Mouse (Mus musculus) Muller cell, postnatal 12 days (primary cell): ENCODE data around the gene Myrfl.

Experiments used
- DNase-seq: peaks from one replicate; pipeline ENCODE4 v3.0.0-alpha.2; 2015; ENCODE audit errors: inconsistent ontology term

Gene Myrfl

DNA sequence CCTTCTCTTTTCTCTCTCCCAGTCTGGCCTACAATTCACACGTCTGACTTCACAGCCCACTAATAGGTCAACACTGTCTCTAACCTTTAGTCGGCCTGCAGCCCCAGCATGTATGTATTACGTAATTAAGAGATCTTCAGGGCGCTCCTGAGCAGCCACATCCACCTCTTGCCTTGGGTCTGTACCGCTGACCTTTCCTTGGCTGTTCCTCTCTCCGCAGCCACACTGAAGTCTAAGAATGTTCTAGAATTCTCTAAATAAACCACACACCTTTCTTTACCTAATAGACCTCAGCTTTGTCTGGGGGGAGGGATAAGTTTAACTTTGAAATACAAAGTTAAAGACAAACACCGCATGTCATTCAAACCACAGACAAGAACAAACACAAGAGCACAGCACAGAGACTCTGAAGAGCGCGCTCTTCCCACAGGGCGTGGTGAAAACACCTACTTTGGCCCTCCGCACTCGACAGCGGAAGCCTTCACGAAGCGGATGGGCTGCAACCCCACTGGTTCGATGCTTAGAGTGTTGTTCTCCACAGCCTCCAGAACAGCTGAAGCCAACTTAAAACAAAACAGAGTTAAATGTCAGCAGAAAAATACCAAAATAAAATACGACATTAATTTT, 17.0 kb upstream of the Myrfl start:
- DNase-seq: no peak

DNA sequence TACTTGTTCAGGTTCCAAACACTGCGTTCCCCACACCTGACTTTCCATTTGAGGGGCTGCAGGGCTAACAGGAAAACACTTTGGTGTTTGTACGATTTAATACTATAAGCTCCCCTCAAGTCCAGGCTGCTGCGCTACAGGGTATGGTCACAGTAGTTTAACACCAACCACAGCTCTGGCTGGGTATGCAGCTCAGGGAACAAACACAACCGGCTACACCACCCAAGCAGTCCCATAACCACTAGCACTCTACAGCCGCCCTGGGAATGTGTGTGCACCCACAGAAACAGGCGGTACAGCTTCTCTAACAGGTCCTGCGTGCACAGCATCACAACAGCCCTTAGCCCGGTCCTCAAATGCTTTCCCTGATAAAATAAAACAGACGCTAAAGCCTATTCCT, 16.1 kb upstream of the Myrfl start:
- no peak for DNase-seq

GRCm38 (mm10) chr10:116908901-116909642, 12.4 kb upstream of the Myrfl start:
- no peak for DNase-seq

DNA sequence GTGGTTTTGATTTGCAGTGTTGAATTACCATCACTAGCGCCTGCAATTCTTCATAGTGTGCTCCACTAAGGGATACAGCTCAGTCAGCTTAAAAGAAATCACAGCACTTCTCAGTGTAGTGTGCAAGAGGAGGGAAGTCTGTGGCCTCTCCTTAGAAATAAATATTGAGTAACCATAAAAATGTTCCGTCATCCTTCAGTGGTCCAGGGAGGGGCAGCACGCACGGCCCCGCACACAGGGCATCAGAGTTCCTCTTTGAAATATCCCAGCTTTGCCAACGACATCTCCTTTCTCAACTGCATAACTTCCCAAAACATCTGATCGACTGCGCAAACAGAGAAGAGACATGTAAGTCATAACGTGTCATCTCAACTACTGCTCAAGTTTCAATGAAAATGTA, 10.1 kb upstream of the Myrfl start:
- no peak for DNase-seq

DNA sequence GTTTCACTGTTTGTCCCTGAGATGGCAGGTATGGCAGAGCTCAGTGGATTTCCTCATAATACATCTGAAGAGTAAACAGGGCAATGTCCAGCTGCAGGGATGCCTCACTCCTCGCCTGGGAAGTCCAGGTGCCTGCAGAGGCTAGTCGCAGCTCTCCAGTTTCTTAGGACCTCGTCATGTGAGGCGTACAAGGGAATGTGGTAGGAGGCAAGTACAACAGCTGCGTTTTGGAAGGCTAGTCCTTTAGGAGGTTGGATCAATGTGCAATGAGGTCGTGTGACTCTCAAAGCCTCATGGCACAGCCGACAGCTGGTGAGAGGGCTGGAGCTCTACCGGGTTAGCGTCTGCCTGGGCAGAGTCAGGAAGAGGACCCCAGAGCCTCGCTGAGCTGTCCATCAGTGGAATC, 7.8 kb upstream of the Myrfl start:
- no peak for DNase-seq

DNA sequence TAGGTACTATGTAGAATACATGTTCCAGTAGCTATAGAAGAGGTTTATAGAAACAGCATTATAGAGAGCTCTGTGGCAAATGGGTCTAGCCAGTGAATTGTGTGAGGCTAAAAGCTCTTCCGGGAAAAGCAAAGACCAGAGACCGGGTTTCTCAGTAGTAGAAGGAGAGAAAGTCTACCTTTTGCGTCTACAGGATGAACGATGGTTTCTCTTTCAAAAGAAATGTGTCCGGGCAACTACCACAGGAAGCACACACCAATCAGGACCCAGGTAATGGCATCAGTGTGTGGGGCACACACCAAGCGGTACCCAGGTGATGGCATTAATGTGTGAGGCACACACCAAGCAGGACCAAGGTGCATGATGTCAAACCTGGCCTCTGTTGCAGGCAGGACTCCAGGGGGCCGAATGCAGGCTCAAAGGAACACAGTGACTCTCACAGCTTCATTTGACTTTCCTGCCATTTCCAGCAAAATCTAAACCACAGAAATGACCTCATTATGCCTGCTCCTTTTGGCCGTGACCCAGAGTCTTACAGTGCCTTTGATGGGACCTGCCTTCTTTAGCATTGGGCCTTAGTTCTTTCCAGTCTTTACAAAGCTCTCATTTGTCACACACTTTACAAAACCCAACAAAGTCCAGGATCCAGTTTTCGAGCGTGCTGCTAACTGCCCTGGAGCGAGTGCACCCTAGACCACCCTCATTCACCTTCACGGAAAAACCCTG, 1.4 kb downstream of the Myrfl start:
- DNase-seq: peak; percentile 4

GRCm38 (mm10) chr10:116894540-116894939, 2.2 kb downstream of the Myrfl start:
- no peak for DNase-seq

DNA sequence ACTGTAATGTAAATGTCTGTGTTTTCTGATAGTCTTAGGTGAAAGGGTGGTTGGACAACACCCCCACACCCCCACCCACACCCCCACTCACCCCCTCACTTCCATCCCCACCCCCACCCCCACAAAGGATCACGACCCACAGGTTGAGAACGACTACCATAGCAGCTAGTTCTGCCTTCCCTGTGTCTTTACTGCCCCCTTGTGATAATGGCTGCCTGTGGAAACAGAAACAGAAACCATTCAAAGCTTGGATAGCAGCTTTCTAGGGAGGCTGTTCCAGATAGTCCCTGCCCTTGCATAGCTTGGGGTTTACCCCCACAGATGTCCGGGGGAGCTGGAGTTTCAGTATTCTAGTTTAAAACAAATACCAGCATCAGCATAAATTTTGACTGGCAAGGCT, 3.0 kb downstream of the Myrfl start:
- DNase-seq: peak; percentile 19

DNA sequence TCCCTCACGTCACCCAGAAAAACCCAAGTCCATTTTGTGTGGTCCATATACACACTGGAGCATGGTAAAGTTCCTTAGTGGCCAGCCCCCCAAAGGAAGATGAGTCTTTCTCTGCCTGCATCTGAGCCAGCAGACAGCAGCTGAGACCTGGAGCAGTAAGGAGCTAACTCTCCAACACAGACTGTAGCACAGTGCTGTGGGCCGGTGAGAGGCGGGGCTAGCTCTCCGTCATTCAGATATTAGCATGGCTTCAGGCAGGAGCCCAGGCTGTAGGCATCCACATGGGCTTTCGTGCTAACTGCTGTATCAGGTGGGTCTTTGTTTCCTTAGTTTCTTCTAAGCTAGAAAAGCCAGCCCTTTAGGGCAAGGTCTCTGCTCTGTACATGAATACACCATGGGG, 6.1 kb downstream of the Myrfl start:
- no peak for DNase-seq

GRCm38 (mm10) chr10:116884552-116884951, 12.2 kb downstream of the Myrfl start:
- no peak for DNase-seq

GRCm38 (mm10) chr10:116883531-116883930, 13.2 kb downstream of the Myrfl start:
- DNase-seq: no peak

DNA sequence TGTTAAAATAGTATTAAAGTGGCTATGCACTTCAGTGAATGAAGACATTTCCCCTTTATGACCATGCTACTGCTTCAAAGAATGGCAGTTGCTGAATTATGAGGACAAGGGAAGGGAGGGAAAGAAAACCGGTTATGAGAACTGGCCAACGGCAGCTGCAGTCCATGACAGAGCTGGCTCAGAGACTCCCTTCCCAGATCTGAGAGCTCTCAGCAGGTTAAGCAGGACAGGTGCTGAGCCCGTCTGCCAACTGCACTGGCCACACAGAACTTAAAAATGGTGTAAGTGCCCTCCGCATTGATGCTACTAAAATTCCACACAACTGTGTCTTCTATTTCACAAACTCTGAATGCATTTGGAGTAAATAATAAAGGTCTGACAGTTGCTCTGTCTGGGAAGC, 19.3 kb downstream of the Myrfl start:
- DNase-seq: no peak

- no peak for DNase-seq
Measured at GRCm38 (mm10) chr10:116874490-116874889, 22.2 kb downstream of the Myrfl start.

DNA sequence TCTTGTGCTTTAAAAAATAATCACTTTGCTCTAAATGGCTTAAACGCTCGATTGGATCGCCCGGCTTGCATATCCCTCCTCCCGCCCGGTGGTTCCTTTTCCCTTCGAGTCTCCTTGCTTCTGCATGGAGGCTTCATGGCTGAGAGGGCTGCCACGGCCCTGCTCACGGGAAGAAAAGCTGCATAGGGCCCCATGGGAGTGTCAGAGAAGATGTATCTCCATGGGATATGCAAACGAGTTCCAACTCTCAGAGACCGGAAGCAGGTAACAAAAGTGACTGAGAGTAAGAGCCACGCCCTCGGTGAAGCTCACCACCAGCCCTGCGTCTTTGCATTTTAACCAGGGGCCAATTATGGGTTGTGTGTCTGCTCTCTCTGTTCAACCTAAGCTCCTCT, 24.7 kb downstream of the Myrfl start:
- no peak for DNase-seq

DNA sequence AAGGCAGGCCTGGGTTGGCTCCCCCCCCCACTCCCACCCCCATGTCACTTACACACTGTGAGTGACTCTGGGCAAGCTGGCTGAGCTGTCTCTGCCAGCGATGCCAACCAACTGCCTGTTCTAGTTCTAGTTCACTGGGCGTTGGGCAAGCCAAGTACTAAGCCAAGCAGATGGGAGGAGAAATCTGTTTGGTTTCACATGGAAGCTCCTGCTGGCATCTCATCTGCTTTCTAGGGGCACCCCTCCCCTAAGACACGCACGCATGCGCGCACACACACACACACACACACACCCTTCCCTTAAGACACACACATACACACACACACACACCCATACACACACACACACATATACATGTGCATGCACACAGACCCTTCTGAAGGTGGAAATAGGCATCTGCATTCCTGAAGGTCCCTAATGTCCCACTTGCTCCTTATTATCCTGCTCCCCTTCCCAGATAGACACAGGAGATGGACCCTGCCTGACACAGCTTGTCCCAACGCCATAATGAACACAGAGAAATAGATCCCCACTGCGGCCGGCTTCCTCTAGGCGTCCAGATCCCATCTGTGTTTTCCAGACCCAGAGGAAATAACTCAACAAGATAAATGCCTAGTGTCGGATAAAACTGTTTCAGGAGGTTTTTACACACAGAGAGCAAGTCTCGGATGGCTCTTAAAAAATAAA, 25.2 kb downstream of the Myrfl start:
- no peak for DNase-seq

DNA sequence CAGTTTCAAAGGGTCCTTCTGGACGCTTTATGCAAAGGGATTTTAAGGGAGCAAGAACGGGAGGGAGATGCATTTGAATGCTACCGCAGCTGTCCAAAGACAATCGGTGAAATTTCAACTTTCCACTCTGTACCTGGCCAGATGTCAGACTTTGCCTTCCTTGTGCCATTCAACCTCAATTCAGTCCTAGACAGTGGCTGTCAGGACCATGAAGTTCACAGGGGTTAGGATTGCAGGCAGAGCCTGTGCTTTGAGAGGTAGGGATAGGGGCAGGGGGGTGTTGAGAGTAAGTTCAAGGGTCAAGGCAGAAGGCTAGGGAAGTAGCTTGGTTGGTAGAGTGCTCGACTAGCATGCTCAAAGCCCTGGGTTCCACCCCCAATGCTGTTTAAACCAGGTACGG, 25.9 kb downstream of the Myrfl start:
- DNase-seq: no peak

- DNase-seq: no peak
Measured at GRCm38 (mm10) chr10:116853159-116853845, 43.4 kb downstream of the Myrfl start.

- peak; percentile 63 for DNase-seq
Measured at GRCm38 (mm10) chr10:116848749-116849473, 47.8 kb downstream of the Myrfl start.

GRCm38 (mm10) chr10:116841551-116841950, 55.2 kb downstream of the Myrfl start:
- DNase-seq: no peak

DNA sequence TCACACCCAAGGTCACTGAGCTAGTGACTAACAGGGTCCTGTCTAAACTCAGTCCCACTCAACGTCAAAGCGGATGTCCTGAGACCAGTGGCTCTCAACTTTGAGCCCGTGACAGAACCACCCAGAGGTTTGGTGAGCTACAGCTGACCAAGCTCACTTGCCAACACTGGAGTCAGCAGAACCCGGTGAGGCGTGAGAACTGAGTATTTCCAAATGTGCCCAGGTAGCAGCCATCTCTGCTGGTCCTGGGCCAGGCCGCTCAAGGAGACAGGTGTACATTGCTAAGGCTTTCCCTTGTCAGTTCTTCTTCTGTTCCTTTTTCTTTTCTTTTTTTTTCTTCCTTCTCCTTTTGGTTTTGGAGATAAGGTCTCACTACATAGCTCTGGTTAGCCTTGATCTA, 66.0 kb downstream of the Myrfl start:
- no peak for DNase-seq

DNA sequence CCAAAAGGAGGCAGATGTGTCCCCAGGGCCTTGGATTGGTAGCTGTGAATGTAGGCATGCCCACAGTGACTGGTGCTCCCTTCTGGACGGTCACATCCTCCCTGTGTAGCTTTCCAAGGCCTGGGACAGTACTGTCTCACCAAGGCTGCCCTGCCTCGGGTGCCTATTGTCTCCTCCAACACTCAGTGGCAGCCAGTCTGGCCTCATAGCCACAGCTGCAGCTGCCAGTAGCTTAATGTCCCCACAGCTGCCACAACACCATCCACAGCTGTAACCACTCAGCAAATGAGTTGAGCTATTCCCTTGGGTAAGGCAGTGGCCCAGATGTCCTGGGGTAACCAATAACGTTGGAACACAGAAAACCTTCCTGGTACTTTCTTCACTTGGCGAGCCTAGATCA, 68.6 kb downstream of the Myrfl start:
- no peak for DNase-seq
